Mouse (Mus musculus) neural tube, embryonic 11.5 days (tissue): ENCODE measurements around the gene Ubac2. TPM values are rescaled to one million over a fixed set of nuclear protein-coding genes. Genes with fewer than 3 reads are reported as not detected.

Experiments
- ATAC-seq: fragments of 200-750 bp; cut with Nextera tagmentation; 2 replicates; pipeline ENCODE4 v1.8.0; 2017; ENCODE audit warnings: moderate number of reproducible peaks, mild to moderate bottlenecking, moderate TSS enrichment, moderate library complexity; ENCODE audit not compliant: insufficient read depth, low FRiP score, low TSS enrichment
- DNase-seq: peaks from one replicate; pipeline ENCODE4 v3.0.0-alpha.2; 2015; ENCODE audit warnings: low spot score
- H3K27ac ChIP-seq: fragments of 300-500 bp; sonication (generic); 2 replicates; pipeline ENCODE4 v1.5.1; 2014; ENCODE audit warnings: low read depth, mild to moderate bottlenecking, low read length
- H3K27me3 ChIP-seq: fragments of 300-500 bp; sonication (generic); 2 replicates; pipeline ENCODE4 v1.6.1; 2014; ENCODE audit warnings: mild to moderate bottlenecking, low read length, mixed read lengths; ENCODE audit not compliant: control insufficient read depth, insufficient read depth
- H3K36me3 ChIP-seq: fragments of 300-500 bp; sonication (generic); 2 replicates; pipeline ENCODE4 v1.6.1; 2014; ENCODE audit warnings: mild to moderate bottlenecking, low read length, moderate library complexity, mixed read lengths; ENCODE audit not compliant: control insufficient read depth, insufficient read depth
- H3K4me1 ChIP-seq: fragments of 300-500 bp; sonication (generic); 2 replicates; pipeline ENCODE4 v1.6.1; 2014; ENCODE audit warnings: low read length, mixed read lengths; ENCODE audit not compliant: control insufficient read depth, insufficient read depth
- H3K4me2 ChIP-seq: fragments of 300-500 bp; sonication (generic); 2 replicates; pipeline ENCODE4 v1.6.1; 2014; ENCODE audit warnings: low read depth, mild to moderate bottlenecking, moderate library complexity
- H3K4me3 ChIP-seq: fragments of 300-500 bp; sonication (generic); 2 replicates; pipeline ENCODE4 v1.5.1; 2014; ENCODE audit warnings: low read depth, low read length
- H3K9ac ChIP-seq: fragments of 300-500 bp; sonication (generic); 2 replicates; pipeline ENCODE4 v1.6.1; 2014; ENCODE audit warnings: mild to moderate bottlenecking, low read length
- H3K9me3 ChIP-seq: fragments of 300-500 bp; sonication (generic); 2 replicates; pipeline ENCODE4 v1.6.1; 2016; ENCODE audit warnings: low read length; ENCODE audit not compliant: control insufficient read depth
- WGBS: fragments of 180-500 bp; shearing (Covaris S2); extraction: QIAGEN DNeasy Blood & Tissue Kit; methylation state at CpG from one replicate; pipeline ENCODE4 v1.1.7; 2014; 5-methylcytosine and 5-hydroxymethylcytosine counted together
- polyA plus RNA-seq: library from polyadenylated mRNA; unstranded; fragments of >200 nt; fragmentation: Nextera tagmentation; extraction: Ambion mirVana; gene quantifications from 2 replicates; pipeline ENCODE4 v1.2.1, GENCODE M21; 2014

Gene Ubac2
- polyA plus RNA-seq, 1 experiment from 2014 or later: 70.4 TPM

GRCm38 (mm10) chr14:121990897-121991296 is 112.5 kb downstream of the Ubac2 start:
- WGBS: 92% methylated on average over 6 of the region's 6 CpGs

DNA sequence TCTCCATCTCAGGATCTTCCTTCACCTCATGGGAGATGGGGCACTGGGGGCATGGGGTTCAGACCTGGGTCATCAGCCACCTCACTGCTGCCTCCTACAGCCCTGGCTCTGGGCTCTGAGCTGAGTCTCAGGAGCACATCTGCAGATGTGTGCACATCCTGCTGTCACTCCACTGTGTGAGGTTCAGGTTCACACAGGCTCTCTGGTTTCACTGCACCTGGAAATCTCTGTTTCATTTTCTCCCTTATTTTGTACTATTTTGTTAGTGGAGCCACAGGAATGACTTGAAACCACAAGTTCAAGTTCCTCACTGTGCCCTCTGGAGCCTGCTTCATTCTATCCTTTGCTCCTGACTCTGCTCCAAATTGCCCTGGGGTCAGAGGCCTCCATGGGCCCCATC is 113.5 kb downstream of the Ubac2 start:
- Histone ChIP-seq H3K9me3 (no peaks in the 10 kb centered on the region), H3K27ac (no peak overlapping the region), H3K4me3 (no peak overlapping the region), H3K36me3 (peaks cover 4% of the 10 kb centered on the region; the same call in 1 of the 2 replicates), H3K9ac (no peak overlapping the region), H3K4me1 (no peaks in the 10 kb centered on the region), H3K4me2 (no peak overlapping the region), H3K27me3 (no peaks in the 10 kb centered on the region)
- DNase-seq (no peak), ATAC-seq (no peak)

More at GRCm38 (mm10) chr14:121990897-121991296, 112.5 kb downstream of the Ubac2 start:
- H3K9ac ChIP-seq: no peak overlapping the region
- H3K36me3 ChIP-seq: peaks cover 4% of the 10 kb centered on the region; the same call in 1 of the 2 replicates
- H3K4me2 ChIP-seq: no peak overlapping the region
- DNase-seq (no peak), ATAC-seq (no peak)
- H3K27ac ChIP-seq: no peak overlapping the region
- no peaks in the 10 kb centered on the region for H3K9me3 ChIP-seq
- H3K4me1 ChIP-seq: no peaks in the 10 kb centered on the region
- no peaks in the 10 kb centered on the region for H3K27me3 ChIP-seq
- H3K4me3 ChIP-seq: no peak overlapping the region

GRCm38 (mm10) chr14:121992395-121993280 is 114.2 kb downstream of the Ubac2 start:
- WGBS: 91% methylated on average over 13 of the region's 13 CpGs
- Histone ChIP-seq H3K27me3 (no peaks in the 10 kb centered on the region), H3K4me3 (no peak overlapping the region), H3K36me3 (peaks cover 4% of the 10 kb centered on the region; the same call in 1 of the 2 replicates), H3K27ac (no peak overlapping the region), H3K4me2 (no peak overlapping the region), H3K9ac (no peak overlapping the region), H3K4me1 (no peaks in the 10 kb centered on the region), H3K9me3 (no peaks in the 10 kb centered on the region)
- ATAC-seq (no peak), DNase-seq (no peak)

DNA sequence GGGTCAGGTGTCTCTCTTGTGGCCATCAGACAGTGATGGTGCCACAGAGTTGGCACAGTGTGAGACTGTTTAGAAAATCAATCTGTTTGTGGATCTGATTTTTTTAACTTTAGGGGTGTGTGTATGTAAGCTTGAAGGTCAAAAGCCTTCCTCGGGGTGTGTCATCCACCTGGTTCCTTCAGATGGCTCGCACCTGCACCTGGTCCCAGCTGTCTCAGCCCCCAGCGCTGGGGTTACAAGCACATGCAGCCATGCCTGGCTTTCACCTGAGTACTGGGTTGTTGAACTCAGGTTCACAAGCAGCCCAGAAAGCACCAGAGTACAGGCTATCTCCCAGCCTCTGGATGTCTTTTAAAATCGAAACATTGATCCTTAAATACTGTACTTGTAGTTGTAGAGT is 115.2 kb downstream of the Ubac2 start:
- no peak for ATAC-seq
- no peak overlapping the region for H3K4me2 ChIP-seq
- H3K36me3 ChIP-seq: peaks cover 4% of the 10 kb centered on the region; the same call in 1 of the 2 replicates
- 95% methylated on average over 4 of the region's 4 CpGs for whole genome bisulfite sequencing
- no peaks in the 10 kb centered on the region for H3K27me3 ChIP-seq
- no peak overlapping the region for H3K9ac ChIP-seq
- H3K9me3 ChIP-seq: no peaks in the 10 kb centered on the region
- no peak for DNase-seq
- H3K4me3 ChIP-seq: no peak overlapping the region
- H3K4me1 ChIP-seq: no peaks in the 10 kb centered on the region
- H3K27ac ChIP-seq: no peak overlapping the region

GRCm38 (mm10) chr14:121994171-121994700 is 115.8 kb downstream of the Ubac2 start:
- 94% methylated on average over 17 of the region's 17 CpGs for WGBS

DNA sequence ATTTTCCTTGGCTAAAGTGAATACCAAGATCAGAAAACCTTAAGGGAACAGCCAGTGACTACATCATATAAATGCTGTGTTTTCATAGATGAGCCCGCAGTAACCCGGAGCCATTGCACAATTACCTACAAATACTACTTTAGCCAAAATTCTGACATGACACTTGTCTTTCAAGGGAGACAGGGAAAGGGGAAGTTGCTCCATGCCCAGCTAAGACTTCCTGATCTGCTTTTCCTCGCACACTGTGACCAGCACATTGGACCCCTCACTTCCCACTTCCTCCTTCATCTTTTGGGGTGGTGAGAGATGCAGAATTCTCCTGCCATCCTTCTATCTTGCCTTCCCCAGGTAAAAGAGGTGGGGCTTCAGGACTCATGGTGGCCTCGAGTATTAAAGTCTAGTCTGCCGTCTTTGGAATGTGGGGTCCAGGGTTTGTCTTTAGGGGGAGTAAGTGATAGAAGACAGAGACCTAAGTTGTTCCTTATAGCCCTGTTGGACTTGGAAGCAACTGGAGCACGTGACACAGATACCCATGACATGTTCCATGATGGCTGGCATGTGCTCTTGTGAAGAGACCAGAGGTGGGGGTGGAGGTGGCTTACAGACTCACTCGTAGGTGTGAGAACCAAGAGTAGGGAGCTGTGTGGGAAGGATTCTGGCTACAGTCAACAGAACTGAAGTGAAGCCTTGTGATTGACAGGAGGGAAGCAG is 116.6 kb downstream of the Ubac2 start:
- H3K27ac ChIP-seq: no peak overlapping the region
- H3K27me3 ChIP-seq: no peaks in the 10 kb centered on the region
- no peaks in the 10 kb centered on the region for H3K4me1 ChIP-seq
- no peak overlapping the region for H3K4me3 ChIP-seq
- no peaks in the 10 kb centered on the region for H3K9me3 ChIP-seq
- ATAC-seq: no peak
- no peak for DNase-seq
- peaks cover 4% of the 10 kb centered on the region; the same call in 1 of the 2 replicates for H3K36me3 ChIP-seq
- 90% methylated on average over 7 of the region's 7 CpGs for WGBS
- no peak overlapping the region for H3K9ac ChIP-seq
- no peak overlapping the region for H3K4me2 ChIP-seq

More at GRCm38 (mm10) chr14:121994171-121994700, 115.8 kb downstream of the Ubac2 start:
- no peak overlapping the region for H3K4me2 ChIP-seq
- no peaks in the 10 kb centered on the region for H3K4me1 ChIP-seq
- no peak overlapping the region for H3K9ac ChIP-seq
- no peak for DNase-seq
- H3K9me3 ChIP-seq: no peaks in the 10 kb centered on the region
- ATAC-seq: no peak
- no peak overlapping the region for H3K27ac ChIP-seq
- no peaks in the 10 kb centered on the region for H3K27me3 ChIP-seq
- H3K4me3 ChIP-seq: no peak overlapping the region
- H3K36me3 ChIP-seq: peaks cover 4% of the 10 kb centered on the region; the same call in 1 of the 2 replicates

- WGBS: 89% methylated on average over 1 of the region's 1 CpGs
- peaks cover 4% of the 10 kb centered on the region; the same call in 1 of the 2 replicates for H3K36me3 ChIP-seq
These were observed 117.1 kb downstream of the Ubac2 start for GRCm38 (mm10) chr14:121995557-121995870.

DNA sequence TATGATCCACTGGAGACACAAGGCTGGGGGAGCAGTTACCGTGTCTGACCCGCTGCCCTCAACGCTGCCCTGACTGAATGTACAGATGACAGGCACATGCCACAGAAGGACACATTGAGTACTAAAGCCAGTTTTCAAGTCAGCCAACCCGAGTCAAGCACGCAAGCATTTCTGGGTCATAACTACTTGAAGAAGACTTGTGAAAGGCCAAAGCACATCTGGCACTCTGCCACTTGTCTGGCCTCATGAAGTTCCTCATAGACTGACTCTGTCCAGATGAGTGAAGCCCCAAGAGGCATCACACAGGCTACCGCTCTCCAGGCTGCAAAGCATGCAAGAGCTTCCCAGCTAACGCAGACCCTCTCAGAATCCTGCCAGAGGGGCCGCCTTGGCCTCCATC is 118.4 kb downstream of the Ubac2 start:
- no peak for ATAC-seq
- no peaks in the 10 kb centered on the region for H3K27me3 ChIP-seq
- H3K27ac ChIP-seq: no peak overlapping the region
- no peak for DNase-seq
- H3K4me2 ChIP-seq: no peak overlapping the region
- 94% methylated on average over 8 of the region's 8 CpGs for WGBS
- no peak overlapping the region for H3K9ac ChIP-seq
- no peaks in the 10 kb centered on the region for H3K4me1 ChIP-seq
- H3K36me3 ChIP-seq: peaks cover 4% of the 10 kb centered on the region; the same call in 1 of the 2 replicates
- no peak overlapping the region for H3K4me3 ChIP-seq
- no peaks in the 10 kb centered on the region for H3K9me3 ChIP-seq

More at GRCm38 (mm10) chr14:121995557-121995870, 117.1 kb downstream of the Ubac2 start:
- Histone ChIP-seq H3K9ac (no peak overlapping the region), H3K27ac (no peak overlapping the region), H3K4me2 (no peak overlapping the region), H3K9me3 (no peaks in the 10 kb centered on the region), H3K27me3 (no peaks in the 10 kb centered on the region), H3K4me1 (no peaks in the 10 kb centered on the region), H3K4me3 (no peak overlapping the region)
- ATAC-seq (no peak), DNase-seq (no peak)
